Mouse (Mus musculus) layer of hippocampus, adult 8-10 months (tissue): ENCODE measurements around the gene Gm20767. TPM values are rescaled to one million over a fixed set of nuclear protein-coding genes. Genes with fewer than 3 reads are reported as not detected.
"Not testable (repeated sequence)": the region's sequence is repeated elsewhere in the genome, so short reads cannot be mapped to it uniquely, and the experiment has no call there.

Experiments used
- DNase-seq, 2 experiments: peaks; one replicate each; pipeline ENCODE4 v3.0.0; 2022; ENCODE audit warnings: low spot score in 2 of 2
- total RNA-seq, 4 experiments: library from RNA; stranded (reverse); gene quantifications; 2 replicates each; pipeline ENCODE4 v1.2.4; 2022

Gene Gm20767
- not detected for total RNA-seq

- DNase-seq, result not testable (repeated sequence)
These were observed at the start of gene Gm20767 for GRCm38 (mm10) chr13:120139946-120140345. Gene Gm20767 (plus strand): TSS chr13:120140246.

GRCm38 (mm10) chr13:120092950-120093349 lies 47.1 kb upstream of the Gm20767 start:
- not testable (repeated sequence) for DNase-seq

- not testable (repeated sequence) for DNase-seq
These were observed 43.7 kb upstream of the Gm20767 start for GRCm38 (mm10) chr13:120096241-120096937.

GRCm38 (mm10) chr13:120096938-120097256 lies 43.1 kb upstream of the Gm20767 start:
- not testable (repeated sequence) for DNase-seq

GRCm38 (mm10) chr13:120099327-120099726 lies 40.7 kb upstream of the Gm20767 start:
- DNase-seq, result not testable (repeated sequence)

- DNase-seq, result not testable (repeated sequence)
These were observed 33.5 kb upstream of the Gm20767 start for GRCm38 (mm10) chr13:120106504-120106903.

GRCm38 (mm10) chr13:120107000-120107399 lies 33.0 kb upstream of the Gm20767 start:
- not testable (repeated sequence) for DNase-seq

- DNase-seq, result not testable (repeated sequence)
These were observed 2.3 kb downstream of the Gm20767 start for GRCm38 (mm10) chr13:120142348-120142747.

GRCm38 (mm10) chr13:120149660-120150407 lies 9.8 kb downstream of the Gm20767 start:
- not testable (repeated sequence) for DNase-seq

- not testable (repeated sequence) for DNase-seq
These were observed 10.5 kb downstream of the Gm20767 start for GRCm38 (mm10) chr13:120150589-120150988.

- DNase-seq, result not testable (repeated sequence)
These were observed 28.3 kb downstream of the Gm20767 start for GRCm38 (mm10) chr13:120168301-120168700.

- not testable (repeated sequence) for DNase-seq
These were observed 32.1 kb downstream of the Gm20767 start, which contains the start of gene Gm21818 for GRCm38 (mm10) chr13:120172133-120172532. Gene Gm21818 (plus strand): TSS chr13:120172433.

- not testable (repeated sequence) for DNase-seq
These were observed 56.3 kb downstream of the Gm20767 start for GRCm38 (mm10) chr13:120196189-120196821.

Other genes starting within 250 kb of the Gm20767 start
- gene Tcstv1, start 245.5 kb upstream of the Gm20767 start, total RNA-seq, result not detected
- not detected for gene Gm21761, start 211.0 kb upstream of the Gm20767 start, total RNA-seq
- gene B020031M17Rik, start 189.4 kb upstream of the Gm20767 start, total RNA-seq, result not detected
- not detected for gene Gm36079, start 113.2 kb upstream of the Gm20767 start, total RNA-seq
- not detected for gene Gm21188, start 88.1 kb upstream of the Gm20767 start, total RNA-seq
- not detected for gene Gm21818, start 32.2 kb downstream of the Gm20767 start, total RNA-seq
- not detected for gene Gm21762, start 75.7 kb downstream of the Gm20767 start, total RNA-seq
- gene Gm21731, start 98.9 kb downstream of the Gm20767 start, total RNA-seq, result not detected
- gene AF067061, start 122.9 kb downstream of the Gm20767 start, total RNA-seq, result not detected
- gene BC147527, start 160.1 kb downstream of the Gm20767 start, total RNA-seq, result under 1 TPM in 1 of 4 experiments, not detected in 3; 0.52 TPM
- gene Tcstv3, start 176.6 kb downstream of the Gm20767 start, total RNA-seq, result not detected